Mouse (Mus musculus) megakaryocyte, embryonic 14.5 days (primary cell): ENCODE results near the gene Pemt. TPM values are rescaled to one million over a fixed set of nuclear protein-coding genes. Genes with fewer than 3 reads are reported as not detected.

Experiments
- H3K27me3 ChIP-seq: replicated peaks from 2 replicates; pipeline ENCODE3; 2012; ENCODE audit warnings: inconsistent platforms
- H3K36me3 ChIP-seq: replicated peaks from 2 replicates; pipeline ENCODE3; 2012; ENCODE audit warnings: low read length, inconsistent platforms, mixed read lengths
- H3K4me1 ChIP-seq: 2 replicates; pipeline ENCODE4 v1.6.1; 2012; ENCODE audit warnings: inconsistent platforms
- H3K4me3 ChIP-seq: replicated peaks from 2 replicates; pipeline ENCODE3; 2012; ENCODE audit warnings: moderate library complexity, mild to moderate bottlenecking, inconsistent platforms
- H3K9me3 ChIP-seq: 2 replicates; pipeline ENCODE4 v1.6.1; 2012; ENCODE audit warnings: inconsistent platforms
- FLI1 ChIP-seq: IDR thresholded peaks from 2 replicates; pipeline ENCODE4 v1.6.1; 2012; ENCODE audit warnings: low read length, inconsistent platforms, mixed read lengths
- GATA1 ChIP-seq: IDR thresholded peaks from 3 replicates; pipeline ENCODE4 v1.6.1; 2012; ENCODE audit warnings: mixed read lengths, low read length, inconsistent platforms, borderline replicate concordance
- polyA plus RNA-seq: library from polyadenylated mRNA; stranded (reverse); fragments of >175 nt; gene quantifications from 2 replicates; pipeline ENCODE4 v1.2.3, GENCODE M21; 2012; ENCODE audit warnings: low replicate concordance; ENCODE audit not compliant: insufficient read depth

The Pemt gene
- polyA plus RNA-seq, 1 experiment, result 36.3 TPM

- Histone ChIP-seq H3K9me3 (no peaks in the 10 kb centered on the region), H3K27me3 (peaks cover 18% of the 10 kb centered on the region), H3K36me3 (no peaks in the 10 kb centered on the region), H3K4me3 (no peak overlapping the region), H3K4me1 (peaks cover 77% of the 10 kb centered on the region)
- TF ChIP-seq FLI1 (no peak), GATA1 (no peak)
Measured at GRCm38 (mm10) chr11:59971691-59972090, 74.6 kb downstream of the Pemt start.

DNA sequence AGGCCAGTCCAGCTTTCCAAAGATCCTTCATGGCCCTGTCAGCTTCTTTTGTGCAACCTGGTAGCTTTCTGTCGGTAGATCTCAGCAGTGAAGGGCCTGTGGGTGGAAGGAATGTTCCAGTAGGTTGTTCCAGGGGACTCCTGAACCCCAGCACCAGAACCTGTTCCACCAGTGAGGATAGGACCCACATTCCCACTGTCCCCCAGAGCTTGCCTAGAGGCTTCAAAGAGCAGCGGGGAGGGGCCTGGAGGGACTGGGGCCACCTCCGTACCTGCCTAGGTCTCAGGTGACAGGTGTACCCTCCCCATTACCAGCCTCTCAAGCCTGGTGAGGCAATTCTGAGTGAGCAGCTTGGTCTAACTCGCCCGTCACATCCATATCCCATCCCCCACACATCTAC lies 75.5 kb downstream of the Pemt start:
- Histone ChIP-seq H3K36me3 (no peaks in the 10 kb centered on the region), H3K4me1 (peaks cover 77% of the 10 kb centered on the region), H3K27me3 (peaks cover 17% of the 10 kb centered on the region), H3K4me3 (no peak overlapping the region), H3K9me3 (no peaks in the 10 kb centered on the region)
- TF ChIP-seq FLI1 (no peak), GATA1 (no peak)

GRCm38 (mm10) chr11:59967765-59968164 lies 78.5 kb downstream of the Pemt start:
- no peak overlapping the region for H3K4me3 ChIP-seq
- no peak for TF ChIP-seq GATA1
- TF ChIP-seq FLI1, result no peak
- no peaks in the 10 kb centered on the region for H3K9me3 ChIP-seq
- H3K27me3 ChIP-seq, result peaks cover 11% of the 10 kb centered on the region
- peaks cover 12% of the 10 kb centered on the region for H3K36me3 ChIP-seq
- H3K4me1 ChIP-seq, result peaks cover 73% of the 10 kb centered on the region

GRCm38 (mm10) chr11:59966102-59966483 lies 80.2 kb downstream of the Pemt start:
- TF ChIP-seq FLI1 (no peak), GATA1 (no peak)
- Histone ChIP-seq H3K9me3 (no peaks in the 10 kb centered on the region), H3K27me3 (peaks cover 8% of the 10 kb centered on the region), H3K36me3 (peaks cover 29% of the 10 kb centered on the region), H3K4me1 (peaks cover 83% of the 10 kb centered on the region), H3K4me3 (peak overlapping the region; percentile 80)

DNA sequence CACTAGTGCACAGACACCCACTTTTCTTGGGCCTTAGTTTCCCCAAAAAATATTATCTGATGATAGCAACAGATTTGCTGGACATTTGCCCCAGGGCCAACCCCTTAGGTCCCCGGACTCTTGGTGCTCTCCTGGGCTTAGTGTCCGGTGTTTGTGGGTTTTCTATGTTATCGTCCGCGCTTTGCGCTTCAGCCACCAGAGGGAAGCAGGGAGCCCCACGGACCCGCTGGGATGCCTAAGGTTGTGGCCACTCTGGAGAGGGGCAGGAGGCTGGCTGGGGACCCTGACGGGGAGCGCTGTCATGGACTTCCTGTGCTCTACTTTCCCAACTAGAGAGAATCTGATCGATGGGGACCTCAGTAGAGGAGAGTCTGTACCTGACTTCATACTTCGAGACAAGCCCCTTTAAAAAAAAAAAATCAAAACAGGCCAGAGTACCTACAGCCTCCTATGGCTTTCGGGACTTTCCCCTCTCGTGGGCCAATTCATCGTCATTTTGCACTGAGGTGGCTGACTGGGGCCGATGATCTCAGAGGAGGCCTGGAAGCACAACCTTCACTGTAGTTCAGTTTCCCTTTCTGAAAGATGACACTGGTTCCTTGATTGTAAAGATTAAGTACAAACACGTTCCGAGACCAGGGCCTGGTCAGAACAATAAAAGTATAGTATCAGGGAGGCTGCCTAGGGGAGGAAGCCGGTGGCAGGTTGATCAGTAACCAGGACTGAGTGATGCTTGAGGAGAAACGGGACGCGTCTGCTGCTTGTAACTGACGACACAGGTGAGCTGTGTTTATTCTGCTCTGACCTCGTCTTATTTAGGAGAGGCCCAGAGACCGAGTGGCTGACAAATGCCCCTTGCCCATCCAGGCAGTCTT lies 80.8 kb downstream of the Pemt start:
- peaks cover 5% of the 10 kb centered on the region for H3K27me3 ChIP-seq
- H3K4me1 ChIP-seq, result peaks cover 86% of the 10 kb centered on the region
- H3K9me3 ChIP-seq, result no peaks in the 10 kb centered on the region
- TF ChIP-seq FLI1, result no peak
- TF ChIP-seq GATA1, result no peak
- peak overlapping the region; percentile 97 for H3K4me3 ChIP-seq
- peaks cover 35% of the 10 kb centered on the region for H3K36me3 ChIP-seq

DNA sequence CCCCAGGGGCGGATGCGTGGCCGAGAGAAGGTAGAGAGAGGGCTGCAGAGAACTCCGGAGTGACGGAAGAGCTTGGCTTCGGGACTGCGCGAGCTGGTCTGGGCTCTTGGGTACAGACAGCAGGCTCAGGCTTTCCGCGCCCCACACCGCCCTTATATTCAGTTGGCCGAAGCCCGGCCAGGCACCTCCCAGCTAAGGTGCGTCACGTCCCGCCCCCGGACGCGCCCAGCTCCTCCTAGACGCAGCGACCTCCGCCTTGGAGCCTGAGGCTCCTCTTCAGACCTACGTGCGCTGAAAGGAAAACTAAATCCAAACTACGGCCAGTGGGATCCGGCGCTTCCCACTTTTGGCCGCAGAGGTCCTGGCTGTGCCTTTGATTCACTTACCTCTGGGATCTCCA lies 81.5 kb downstream of the Pemt start, which contains the start of gene Rasd1:
Gene Rasd1, minus strand, starts transcription at position 127 of the 400 bp plus-strand sequence.
- Histone ChIP-seq H3K4me1 (peaks cover 87% of the 10 kb centered on the region), H3K4me3 (peak within 1 kb of the TSS; percentile 97), H3K27me3 (no peaks in the 10 kb centered on the region), H3K36me3 (peaks cover 42% of the 10 kb centered on the region), H3K9me3 (no peaks in the 10 kb centered on the region)
- TF ChIP-seq FLI1, result no peak
- TF ChIP-seq GATA1, result no peak

GRCm38 (mm10) chr11:59964163-59964758 lies 82.0 kb downstream of the Pemt start:
- TF ChIP-seq GATA1, result no peak
- no peak for TF ChIP-seq FLI1
- Histone ChIP-seq H3K4me1 (peaks cover 93% of the 10 kb centered on the region), H3K9me3 (no peaks in the 10 kb centered on the region), H3K27me3 (no peaks in the 10 kb centered on the region), H3K36me3 (peaks cover 47% of the 10 kb centered on the region), H3K4me3 (peak overlapping the region; percentile 97)

DNA sequence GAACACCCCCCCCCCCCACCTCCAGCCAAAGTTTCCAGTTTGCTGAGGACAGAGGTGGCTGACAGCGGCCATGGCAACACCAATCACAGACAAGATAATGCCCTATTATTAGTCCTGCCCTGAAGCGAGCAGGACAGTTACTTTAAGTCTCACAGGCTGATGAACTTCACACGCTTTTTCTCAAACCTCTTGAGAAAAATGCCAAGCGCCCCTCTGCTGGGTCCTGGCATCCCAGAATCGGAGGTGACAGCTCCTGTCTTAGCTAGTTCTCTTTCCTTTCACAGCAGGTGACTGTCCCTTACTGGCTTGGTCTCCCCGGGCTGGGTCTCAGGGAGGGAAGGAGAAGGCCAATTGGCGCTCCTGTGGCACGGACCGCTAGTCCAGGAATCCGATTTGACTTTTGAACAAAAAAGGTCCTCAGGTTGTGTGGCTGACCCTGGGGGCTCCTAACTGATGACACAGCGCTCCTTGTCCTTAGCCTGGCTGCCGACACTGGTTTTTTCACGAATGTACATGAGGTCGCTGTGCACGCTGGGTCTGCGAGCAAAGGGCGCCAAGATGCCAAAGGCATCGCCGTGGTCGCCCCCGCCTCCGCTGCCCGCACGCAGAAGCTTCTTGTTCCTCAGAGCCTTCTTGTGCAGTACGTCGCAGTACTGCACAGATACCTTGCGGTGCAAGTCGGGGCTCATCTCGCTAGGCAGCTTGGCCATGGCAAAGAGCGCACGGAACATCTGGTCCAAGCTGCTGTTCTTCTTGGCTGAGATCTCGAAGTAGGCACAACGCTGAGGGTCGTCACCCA lies 82.7 kb downstream of the Pemt start:
- Histone ChIP-seq H3K36me3 (peaks cover 51% of the 10 kb centered on the region), H3K4me1 (peaks cover 96% of the 10 kb centered on the region), H3K27me3 (no peaks in the 10 kb centered on the region), H3K9me3 (no peaks in the 10 kb centered on the region), H3K4me3 (peak overlapping the region; percentile 97)
- TF ChIP-seq FLI1 (no peak), GATA1 (no peak)

DNA sequence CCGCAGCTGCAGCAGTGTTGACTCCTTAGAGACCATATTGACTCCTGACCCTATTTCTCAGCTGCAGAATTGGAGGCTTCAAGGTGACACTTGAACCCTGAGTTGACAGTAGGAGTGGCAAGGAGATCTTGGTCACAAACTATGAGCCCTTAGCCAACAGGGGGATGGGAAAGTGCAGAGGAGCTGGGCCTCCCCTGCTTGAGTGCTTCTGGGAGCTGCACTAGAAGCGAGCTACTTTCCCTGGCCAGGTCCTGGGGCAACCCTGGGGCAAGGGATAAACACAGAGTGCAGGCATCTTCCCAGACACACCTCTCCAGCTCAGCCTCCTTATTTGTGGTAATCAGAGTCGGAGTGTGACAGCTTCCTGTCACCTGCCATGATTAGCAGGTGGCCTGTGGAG lies 83.7 kb downstream of the Pemt start:
- Histone ChIP-seq H3K9me3 (no peaks in the 10 kb centered on the region), H3K27me3 (no peaks in the 10 kb centered on the region), H3K4me3 (peak overlapping the region; percentile 78), H3K36me3 (peaks cover 61% of the 10 kb centered on the region), H3K4me1 (peaks cover 96% of the 10 kb centered on the region)
- TF ChIP-seq FLI1, result no peak
- TF ChIP-seq GATA1, result no peak

DNA sequence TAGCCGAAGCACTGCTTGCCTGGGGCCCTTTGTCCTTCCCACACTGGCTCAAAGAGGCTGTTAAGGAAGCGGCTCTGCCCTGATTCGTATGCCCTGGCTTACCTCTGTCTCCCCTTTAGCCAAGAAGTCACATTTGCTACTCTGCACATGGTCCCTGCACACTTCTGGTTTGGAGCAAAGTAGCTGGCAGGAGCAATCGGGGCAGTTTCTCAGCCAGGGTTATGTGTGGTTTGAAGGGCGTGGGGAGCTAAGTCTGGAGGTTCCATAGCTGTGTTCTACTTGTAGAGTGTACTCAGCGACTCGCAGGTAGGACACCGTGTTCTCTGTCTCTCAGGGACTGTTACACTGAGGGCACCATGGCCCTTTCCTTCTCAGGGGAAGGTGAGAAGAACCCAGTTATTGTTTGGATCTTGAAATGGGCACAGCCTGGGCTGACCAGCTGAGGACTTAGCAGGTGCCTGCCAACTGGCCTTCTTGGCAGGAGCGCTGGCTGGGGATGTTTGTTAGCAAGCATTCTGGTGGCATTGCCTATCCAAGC lies 84.9 kb downstream of the Pemt start:
- H3K4me3 ChIP-seq, result peak overlapping the region; percentile 30
- no peak for TF ChIP-seq GATA1
- TF ChIP-seq FLI1, result no peak
- no peaks in the 10 kb centered on the region for H3K9me3 ChIP-seq
- H3K4me1 ChIP-seq, result peaks cover 96% of the 10 kb centered on the region
- H3K36me3 ChIP-seq, result peaks cover 72% of the 10 kb centered on the region
- H3K27me3 ChIP-seq, result no peaks in the 10 kb centered on the region
